Mouse (Mus musculus): ENCODE data around the gene Vmn2r107.

The Vmn2r107 gene

DNA sequence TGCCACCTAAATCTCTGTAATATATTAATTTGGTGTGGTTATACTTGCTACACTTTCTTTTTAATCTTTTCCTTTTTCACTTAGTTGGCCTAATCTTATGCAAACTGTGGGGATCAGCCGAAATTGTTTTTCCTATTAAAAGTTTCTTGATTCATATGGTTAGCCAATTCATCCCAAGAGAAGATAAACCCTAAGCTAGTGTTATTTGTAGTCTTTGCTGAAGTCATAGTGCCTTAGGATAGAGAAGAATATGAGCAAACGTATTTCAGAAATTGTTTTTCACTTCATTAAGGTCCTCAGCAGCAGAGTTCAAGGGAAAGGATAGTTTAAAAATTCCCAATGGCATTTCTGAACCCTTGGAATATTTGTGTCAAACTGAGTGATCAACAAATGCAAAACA lies at the start of gene Vmn2r107:
Vmn2r107 (plus strand) TSS at position 301 of the 400 bp plus-strand sequence.
- no peak for DNase-seq (ENCODE audit: extremely low read depth, low read depth, low spot score)

DNA sequence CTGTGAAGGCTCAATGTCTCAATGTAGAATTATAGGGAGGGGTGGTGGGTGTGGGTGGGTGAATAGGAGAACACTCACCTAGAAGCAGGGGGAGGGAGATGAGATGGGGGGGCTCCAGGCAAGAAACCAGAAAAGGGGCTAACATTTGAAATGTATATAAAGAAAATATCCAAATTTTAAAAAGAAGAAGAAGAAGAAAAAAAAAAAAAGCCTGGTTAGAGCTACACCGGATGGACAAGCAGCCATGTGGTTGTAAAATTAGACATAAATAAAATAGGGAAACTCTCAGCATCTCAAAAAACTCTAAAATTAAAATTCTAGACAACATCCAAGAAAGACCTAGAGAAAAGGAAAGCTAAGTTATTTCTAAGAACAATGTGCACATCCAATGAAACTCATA lies 39.3 kb upstream of the Vmn2r107 start:
- no peak for DNase-seq (ENCODE audit: extremely low read depth, low read depth, low spot score)

DNA sequence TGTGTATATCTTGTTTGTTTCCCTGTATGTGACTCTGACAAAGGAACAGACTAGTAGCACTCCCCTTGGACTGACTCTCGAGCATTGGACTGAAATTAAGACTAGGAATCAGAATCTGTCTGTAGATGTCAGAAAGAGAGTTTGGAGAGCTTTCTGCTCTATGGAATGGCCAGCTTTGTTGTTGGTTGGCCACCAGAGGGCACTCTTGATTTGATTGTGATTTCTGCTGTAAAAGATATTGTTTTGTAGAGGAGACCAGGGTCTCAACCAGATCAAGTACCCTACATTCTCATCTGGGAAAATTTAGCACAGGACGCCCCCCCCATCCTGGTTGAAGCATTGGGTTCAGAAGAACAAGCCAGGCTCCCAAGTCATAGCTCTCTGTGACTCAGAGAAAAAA lies 54.1 kb downstream of the Vmn2r107 start:
- DNase-seq (ENCODE audit: extremely low read depth, low read depth, low spot score): no peak

DNA sequence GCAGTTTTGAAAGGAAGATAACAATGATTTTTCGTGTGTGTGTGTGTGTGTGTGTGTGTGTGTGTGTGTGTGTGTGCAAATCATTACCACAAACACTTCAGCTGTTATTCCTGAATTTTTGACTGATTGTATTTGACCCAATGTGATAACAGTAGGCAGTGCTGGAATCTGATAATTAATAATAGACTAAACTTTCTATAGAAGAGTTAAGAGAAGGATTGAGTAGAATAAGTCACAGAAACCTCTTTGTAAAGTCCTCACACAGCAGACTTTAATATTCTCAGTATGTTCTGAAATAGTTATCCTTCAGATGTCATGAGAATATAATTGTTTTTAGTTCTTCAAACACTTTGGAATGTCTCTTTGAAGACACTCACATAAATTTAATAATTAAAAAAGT lies 68.8 kb downstream of the Vmn2r107 start, which contains the start of gene Vmn1r224:
Vmn1r224 (plus strand) TSS at position 301 of the 400 bp plus-strand sequence.
- no peak for DNase-seq (ENCODE audit: extremely low read depth, low read depth, low spot score)

All from fat pad, adult 2 months (tissue).